Mouse (Mus musculus) G1E-ER4 (cell line): ENCODE results near the gene Acot9. TPM values are rescaled to one million over a fixed set of nuclear protein-coding genes. Genes with fewer than 3 reads are reported as not detected.

Source experiments
- GATA1 ChIP-seq: IDR thresholded peaks from one replicate; pipeline ENCODE4 v1.8.0; 2012; ENCODE audit warnings: low read length, inconsistent platforms
- polyA plus RNA-seq: library from polyadenylated mRNA; stranded (reverse); fragments of >175 nt; gene quantifications from 2 replicates; pipeline ENCODE4 v1.2.3, GENCODE M21; 2012

Gene Acot9
- polyA plus RNA-seq: 0.94 and 5.1 TPM in 2 replicates

- no peak for TF ChIP-seq GATA1
Observed at GRCm38 (mm10) chrX:155262235-155262914, at the start of gene Acot9. Gene Acot9 (plus strand): TSS chrX:155262443.

- TF ChIP-seq GATA1: no peak
Observed at GRCm38 (mm10) chrX:155214291-155215136, 47.7 kb upstream of the Acot9 start.

DNA sequence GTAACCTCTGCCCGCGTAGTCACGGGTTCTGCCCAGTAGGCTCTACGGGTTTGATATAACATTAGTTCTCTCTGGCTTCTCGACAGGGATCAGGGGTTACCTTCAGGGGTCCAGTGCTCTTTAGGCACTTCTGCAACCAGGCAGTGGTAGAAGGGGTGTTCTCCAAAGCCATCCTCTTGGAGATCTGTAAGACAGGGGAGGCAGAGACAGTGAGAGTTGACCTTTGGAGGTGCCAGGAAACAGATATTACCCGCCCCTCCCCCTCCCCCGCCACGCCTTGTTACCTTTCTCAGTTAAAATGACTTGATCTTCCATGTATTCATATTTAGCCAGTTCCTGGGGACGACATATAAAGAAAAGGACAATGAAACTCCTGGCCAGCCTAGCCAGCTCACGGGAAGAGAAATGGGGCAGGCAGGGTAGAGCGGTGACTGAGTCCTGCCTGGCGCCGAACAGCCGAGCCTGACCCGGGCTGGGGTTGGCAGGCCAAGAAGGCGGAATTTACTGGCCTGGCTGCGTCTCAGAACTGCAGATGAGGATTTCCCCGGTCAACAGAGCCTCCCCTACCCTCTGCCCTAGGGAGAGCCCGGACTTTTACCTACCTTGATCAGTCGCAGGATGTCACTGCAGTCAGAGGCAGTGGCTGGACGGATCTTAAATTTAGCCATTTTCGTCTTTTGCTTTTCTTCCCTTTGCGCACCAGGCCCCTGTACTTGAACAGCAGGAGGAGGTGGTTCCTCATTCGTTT lies 46.6 kb upstream of the Acot9 start:
- TF ChIP-seq GATA1: no peak

DNA sequence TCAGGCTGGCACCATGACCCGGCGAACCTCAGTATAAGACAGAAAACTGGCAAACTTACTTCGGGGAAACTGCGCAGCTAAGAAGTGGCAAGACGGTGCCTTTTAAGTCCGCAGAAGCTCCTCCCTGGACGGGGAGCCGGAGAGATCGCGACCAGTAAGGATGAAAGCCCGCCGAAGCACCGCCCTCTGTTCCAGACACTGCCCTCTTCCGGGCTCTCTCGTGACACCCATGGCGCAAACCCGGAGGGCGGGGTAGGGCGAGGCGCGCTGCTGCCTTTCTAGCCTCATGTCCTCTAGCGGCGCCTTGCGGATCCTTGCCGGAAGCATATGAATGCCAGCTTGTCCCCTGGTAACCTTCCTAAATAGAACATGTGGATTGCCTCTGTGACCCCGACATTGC lies 46.0 kb upstream of the Acot9 start, which contains the start of gene Sat1:
Gene Sat1, minus strand, starts transcription at position 179 of the 400 bp plus-strand sequence.
- TF ChIP-seq GATA1: no peak

DNA sequence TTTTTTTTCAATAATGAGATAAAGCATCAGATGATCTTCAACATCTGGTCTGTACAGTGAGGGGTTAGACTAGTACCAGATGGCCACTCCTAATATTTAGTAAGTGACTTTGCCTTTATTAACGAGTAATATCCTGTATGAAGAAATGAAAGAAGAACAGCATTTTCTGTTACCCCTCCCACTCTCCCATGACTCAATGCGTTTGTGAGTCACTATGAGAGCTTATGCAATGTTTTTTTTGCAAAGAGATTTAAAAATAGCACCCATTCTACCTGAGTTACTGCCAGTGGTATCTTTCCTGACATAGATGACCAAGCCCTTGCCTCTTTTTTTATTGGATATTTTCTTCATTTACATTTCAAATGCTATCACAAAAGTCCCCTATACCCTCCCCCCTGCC lies 44.0 kb upstream of the Acot9 start:
- TF ChIP-seq GATA1: no peak

DNA sequence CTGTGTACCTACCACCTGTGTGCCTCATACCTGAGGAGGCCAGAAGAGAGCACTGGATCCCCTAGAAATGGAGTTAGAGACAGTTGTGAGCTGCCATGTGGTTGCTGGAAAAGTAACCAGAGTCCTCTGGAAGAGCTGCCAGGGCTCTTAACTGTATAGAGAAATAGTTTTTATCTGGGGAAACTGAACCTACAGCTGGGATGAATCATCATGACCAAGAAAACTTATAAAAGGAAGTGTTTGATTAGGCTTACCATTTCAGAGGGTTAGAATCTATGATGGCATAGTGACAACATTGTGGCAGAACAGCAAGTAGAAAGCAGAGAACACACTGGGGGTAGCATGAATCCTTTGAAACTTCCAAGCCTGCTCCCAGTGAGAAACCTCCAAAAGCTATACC lies 5.4 kb upstream of the Acot9 start:
- no peak for TF ChIP-seq GATA1

GRCm38 (mm10) chrX:155262915-155263252 lies 641 bp downstream of the Acot9 start:
- no peak for TF ChIP-seq GATA1

- TF ChIP-seq GATA1: no peak
Observed at GRCm38 (mm10) chrX:155278483-155278882, 16.2 kb downstream of the Acot9 start.

GRCm38 (mm10) chrX:155280427-155281044 lies 18.3 kb downstream of the Acot9 start:
- TF ChIP-seq GATA1: no peak

GRCm38 (mm10) chrX:155306390-155306789 lies 44.1 kb downstream of the Acot9 start:
- TF ChIP-seq GATA1: no peak

DNA sequence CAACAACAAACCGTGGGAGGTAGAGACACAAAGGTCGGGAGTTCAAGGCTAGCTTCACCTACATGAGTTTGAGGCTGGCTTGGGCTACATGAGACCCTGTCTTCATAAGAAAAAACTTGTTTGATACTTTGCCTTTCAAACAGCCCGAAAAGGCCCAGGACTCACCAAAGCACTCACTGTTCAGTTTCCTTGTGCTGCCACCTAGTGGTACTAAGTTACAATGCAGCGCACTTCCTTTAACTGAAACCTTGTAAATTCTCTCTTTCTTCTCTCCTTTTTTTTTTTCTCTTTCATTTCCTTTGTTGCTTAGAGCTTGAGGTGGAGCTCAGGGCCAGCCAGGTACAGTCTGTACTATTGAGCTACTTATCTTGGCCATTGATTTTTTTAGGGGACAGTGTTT lies 55.8 kb downstream of the Acot9 start:
- TF ChIP-seq GATA1: no peak

DNA sequence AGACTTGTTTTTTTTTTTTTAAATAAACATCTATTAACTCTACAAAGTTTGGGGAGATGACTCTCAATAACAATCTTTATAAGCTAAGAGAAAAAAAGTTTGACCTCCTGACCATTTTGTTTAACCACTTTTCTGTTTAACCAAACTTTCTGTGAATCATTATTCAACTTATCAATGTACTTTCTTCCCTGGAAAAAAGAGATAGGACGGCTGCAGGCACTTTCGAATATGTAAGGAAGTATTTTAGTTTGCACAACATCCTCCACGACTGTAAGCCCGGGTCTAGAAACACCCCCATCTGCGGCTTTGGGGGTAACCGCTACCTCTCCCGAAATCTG lies 75.3 kb downstream of the Acot9 start:
- TF ChIP-seq GATA1: no peak

DNA sequence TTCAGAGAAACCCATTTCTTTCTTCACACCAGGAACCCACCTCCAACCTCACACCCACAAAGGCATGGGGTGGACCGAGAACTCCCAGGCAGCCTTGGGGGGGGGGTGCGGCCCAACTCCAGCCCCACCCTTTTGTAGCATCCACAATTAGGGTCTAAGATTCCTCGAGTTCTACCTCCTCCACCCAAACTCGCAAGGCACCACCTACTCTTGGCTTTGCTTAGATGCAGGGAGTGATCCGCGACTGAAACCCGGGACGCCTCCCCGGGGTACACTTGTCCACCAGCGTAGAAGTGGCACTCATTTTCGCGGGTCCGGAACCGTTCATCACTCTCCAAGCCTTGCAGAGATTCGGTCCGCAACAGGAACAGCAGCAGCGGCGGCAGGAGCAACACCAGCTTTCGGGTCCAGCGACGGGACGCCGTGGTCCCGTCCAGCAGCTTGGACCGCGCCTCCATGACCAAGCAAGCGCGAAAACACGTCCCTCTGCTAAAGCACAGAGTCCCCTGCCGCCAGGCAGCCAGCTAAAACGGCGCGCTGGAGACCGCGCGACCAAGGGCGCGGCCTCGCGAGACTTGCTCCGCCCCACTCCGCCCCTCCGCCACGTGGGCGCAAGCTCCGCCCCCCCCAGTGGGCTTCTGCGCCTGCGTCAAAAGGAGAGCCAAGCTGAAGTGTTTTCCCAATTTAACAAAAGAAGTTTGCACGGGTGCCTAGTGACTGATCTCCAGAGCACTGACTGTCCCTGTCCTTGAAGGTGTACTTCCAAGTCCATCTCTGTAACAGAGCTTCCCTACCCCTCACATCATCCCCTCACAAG lies 75.9 kb downstream of the Acot9 start:
- TF ChIP-seq GATA1: no peak

DNA sequence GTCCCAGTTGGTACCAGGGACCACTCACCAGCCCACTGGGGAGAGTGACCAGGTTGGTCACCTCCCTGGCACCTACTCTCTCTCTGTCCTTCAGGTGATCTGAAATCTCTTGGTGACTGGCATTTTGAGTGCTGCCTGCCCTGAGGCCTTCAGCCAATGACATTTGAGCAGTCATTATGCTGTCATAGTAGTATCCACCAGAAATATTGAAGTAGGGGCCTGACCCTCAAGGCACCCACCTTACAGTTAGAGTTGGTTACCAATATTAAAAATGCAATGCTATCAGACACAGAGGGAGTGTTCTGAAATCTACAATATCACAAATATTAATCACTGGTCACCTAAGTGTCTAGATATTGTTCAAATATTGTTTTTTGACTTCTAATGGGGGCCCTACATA lies 78.4 kb downstream of the Acot9 start, which contains the start of gene Prdx4:
Gene Prdx4, minus strand, starts transcription at position 101 of the 400 bp plus-strand sequence.
- TF ChIP-seq GATA1: no peak

DNA sequence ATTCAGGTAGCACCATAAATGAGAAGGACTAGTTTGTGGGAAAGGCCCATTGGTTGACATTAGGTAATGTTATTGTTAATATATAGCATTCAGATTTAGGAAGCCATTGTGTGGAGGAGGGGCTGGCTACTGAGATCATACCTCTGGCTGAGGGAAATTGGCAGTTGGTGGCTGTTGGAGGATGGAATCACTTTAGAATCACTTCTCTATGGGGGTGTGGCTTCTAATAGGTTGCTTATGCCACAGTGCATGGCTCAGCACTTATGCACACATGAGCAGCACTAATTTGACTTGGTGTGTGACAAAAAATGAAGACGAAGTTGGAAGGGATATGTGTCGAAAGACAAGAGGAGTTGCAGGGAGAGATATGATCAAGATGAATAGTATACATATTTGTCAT lies 84.0 kb downstream of the Acot9 start:
- TF ChIP-seq GATA1: no peak

Other genes with a start within 250 kb of the Acot9 start
- not detected in 2 replicates for gene Magea5, start 199.3 kb upstream of the Acot9 start, polyA plus RNA-seq
- gene Magea1, start 172.7 kb upstream of the Acot9 start, polyA plus RNA-seq: not detected in 2 replicates
- not detected in 2 replicates for gene Magea2, start 168.8 kb upstream of the Acot9 start, polyA plus RNA-seq
- not detected in 2 replicates for gene Cldn34b2, start 134.0 kb upstream of the Acot9 start, polyA plus RNA-seq
- 1.7 and 11.1 TPM in 2 replicates for gene Sat1, start 46.0 kb upstream of the Acot9 start, polyA plus RNA-seq
- gene Prdx4, start 78.3 kb downstream of the Acot9 start, polyA plus RNA-seq: 76.0 and 115 TPM in 2 replicates